Mouse (Mus musculus) hindbrain, embryonic 14.5 days (tissue): Measurements from ENCODE around the gene Baiap2. TPM values are rescaled to one million over a fixed set of nuclear protein-coding genes. Genes with fewer than 3 reads are reported as not detected.

Experiments used
- ATAC-seq: fragments of 200-750 bp; cut with Nextera tagmentation; 2 replicates; pipeline ENCODE4 v1.8.0; 2017; ENCODE audit warnings: moderate number of reproducible peaks, mild to moderate bottlenecking, moderate TSS enrichment, moderate library complexity; ENCODE audit not compliant: low FRiP score
- DNase-seq: peaks from one replicate; pipeline ENCODE4 v3.0.0-alpha.2; 2015; ENCODE audit warnings: low spot score
- H3K27ac ChIP-seq: fragments of 300-500 bp; sonication (generic); 2 replicates; pipeline ENCODE4 v1.5.1; 2014; ENCODE audit warnings: mild to moderate bottlenecking, moderate library complexity
- H3K27me3 ChIP-seq: fragments of 300-500 bp; sonication (generic); 2 replicates; pipeline ENCODE4 v1.6.1; 2014; ENCODE audit warnings: mild to moderate bottlenecking, low read length, mixed read lengths; ENCODE audit not compliant: control insufficient read depth, insufficient read depth
- H3K36me3 ChIP-seq: fragments of 300-500 bp; sonication (generic); replicated peaks from 2 replicates; pipeline ENCODE4 v1.6.1; 2014; ENCODE audit not compliant: control insufficient read depth, insufficient read depth
- H3K4me1 ChIP-seq: fragments of 300-500 bp; sonication (generic); replicated peaks from 2 replicates; pipeline ENCODE4 v1.6.1; 2014; ENCODE audit warnings: antibody characterized with exemption, low read length, mixed read lengths; ENCODE audit not compliant: control insufficient read depth, insufficient read depth
- H3K4me2 ChIP-seq: fragments of 300-500 bp; sonication (generic); replicated peaks from 2 replicates; pipeline ENCODE4 v1.6.1; 2014; ENCODE audit warnings: mild to moderate bottlenecking, moderate library complexity
- H3K4me3 ChIP-seq: fragments of 300-500 bp; sonication (generic); replicated peaks from 2 replicates; pipeline ENCODE4 v1.5.1; 2014; ENCODE audit warnings: mild to moderate bottlenecking, low read length
- H3K9ac ChIP-seq: fragments of 300-500 bp; sonication (generic); 2 replicates; pipeline ENCODE4 v1.6.1; 2014
- H3K9me3 ChIP-seq: fragments of 300-500 bp; sonication (generic); 2 replicates; pipeline ENCODE4 v1.6.1; 2016; ENCODE audit warnings: low read length; ENCODE audit not compliant: control insufficient read depth
- WGBS: fragments of 180-500 bp; shearing (Covaris S2); extraction: QIAGEN DNeasy Blood & Tissue Kit; methylation state at CpG from one replicate; pipeline ENCODE4 v1.1.7; 2014; 5-methylcytosine and 5-hydroxymethylcytosine counted together
- polyA plus RNA-seq: library from polyadenylated mRNA; unstranded; fragments of >200 nt; fragmentation: Nextera tagmentation; extraction: Ambion mirVana; gene quantifications from 2 replicates; pipeline ENCODE4 v1.2.1, GENCODE M21; 2014

The Baiap2 gene
- polyA plus RNA-seq, 1 experiment from 2014 or later, result 13.7 TPM

- Histone ChIP-seq H3K9me3 (0 out of 2 replicates have a peak, but pooled peaks cover 3% of the 10 kb centered on the region), H3K4me2 (no peak overlapping the region), H3K4me3 (no peak overlapping the region), H3K36me3 (no peaks in the 10 kb centered on the region), H3K27me3 (no peaks in the 10 kb centered on the region), H3K4me1 (peaks cover 12% of the 10 kb centered on the region), H3K9ac (no peak overlapping the region), H3K27ac (no peak overlapping the region)
- no peak for ATAC-seq
- WGBS, result 76% methylated on average over 10 of the region's 10 CpGs
- no peak for DNase-seq
Measured at GRCm38 (mm10) chr11:119931809-119932208, 10.8 kb upstream of the Baiap2 start.

GRCm38 (mm10) chr11:119933142-119933541, 9.4 kb upstream of the Baiap2 start:
- 0 out of 2 replicates have a peak, but pooled peaks cover 3% of the 10 kb centered on the region for H3K9me3 ChIP-seq
- H3K4me3 ChIP-seq, result no peak overlapping the region
- H3K27me3 ChIP-seq, result 0 out of 2 replicates have a peak, but pooled peaks cover under 1% of the 10 kb centered on the region
- peaks cover 19% of the 10 kb centered on the region for H3K4me1 ChIP-seq
- no peak for ATAC-seq
- H3K9ac ChIP-seq, result no peak overlapping the region
- WGBS, result 76% methylated on average over 4 of the region's 4 CpGs
- no peak overlapping the region for H3K27ac ChIP-seq
- H3K4me2 ChIP-seq, result no peak overlapping the region
- H3K36me3 ChIP-seq, result no peaks in the 10 kb centered on the region
- no peak for DNase-seq

- H3K4me3 ChIP-seq, result no peak overlapping the region
- no peak for ATAC-seq
- WGBS, result 86% methylated on average over 8 of the region's 8 CpGs
Measured at GRCm38 (mm10) chr11:119933819-119934583, 8.6 kb upstream of the Baiap2 start.

DNA sequence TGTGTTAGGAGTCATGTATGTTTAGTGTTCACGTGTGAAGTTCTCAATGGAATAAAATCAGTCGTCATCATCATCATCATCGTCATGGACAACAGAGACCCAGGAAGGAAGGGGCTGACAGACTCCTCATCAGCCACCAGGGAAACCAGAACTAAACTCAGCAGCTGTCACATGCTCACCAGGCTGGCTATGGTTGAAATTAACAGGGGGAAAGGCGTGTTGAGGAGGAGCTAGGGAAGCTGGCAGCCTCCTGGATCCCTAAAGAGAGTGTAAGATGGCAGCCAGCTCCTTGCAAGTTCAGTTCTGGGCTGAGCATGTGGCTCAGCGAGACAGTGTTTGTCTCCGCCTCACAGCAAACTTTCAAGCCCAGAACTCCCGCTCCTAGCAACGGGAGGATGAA, 7.8 kb upstream of the Baiap2 start:
- Histone ChIP-seq H3K27ac (no peak overlapping the region), H3K27me3 (0 out of 2 replicates have a peak, but pooled peaks cover 3% of the 10 kb centered on the region), H3K9ac (no peak overlapping the region), H3K36me3 (no peaks in the 10 kb centered on the region), H3K9me3 (0 out of 2 replicates have a peak, but pooled peaks cover 3% of the 10 kb centered on the region), H3K4me1 (peaks cover 23% of the 10 kb centered on the region), H3K4me2 (no peak overlapping the region), H3K4me3 (no peak overlapping the region)
- 69% methylated on average over 8 of the region's 8 CpGs for WGBS
- ATAC-seq (no peak), DNase-seq (no peak)

More at GRCm38 (mm10) chr11:119933819-119934583, 8.6 kb upstream of the Baiap2 start:
- no peaks in the 10 kb centered on the region for H3K36me3 ChIP-seq
- 0 out of 2 replicates have a peak, but pooled peaks cover 3% of the 10 kb centered on the region for H3K9me3 ChIP-seq
- 0 out of 2 replicates have a peak, but pooled peaks cover 3% of the 10 kb centered on the region for H3K27me3 ChIP-seq
- no peak overlapping the region for H3K27ac ChIP-seq
- H3K9ac ChIP-seq, result no peak overlapping the region
- peaks cover 23% of the 10 kb centered on the region for H3K4me1 ChIP-seq
- no peak for DNase-seq
- H3K4me2 ChIP-seq, result no peak overlapping the region

- Histone ChIP-seq H3K36me3 (no peaks in the 10 kb centered on the region), H3K9ac (no peak overlapping the region), H3K4me2 (no peak overlapping the region), H3K4me3 (no peak overlapping the region), H3K27ac (no peak overlapping the region), H3K4me1 (peaks cover 23% of the 10 kb centered on the region), H3K27me3 (0 out of 2 replicates have a peak, but pooled peaks cover 3% of the 10 kb centered on the region), H3K9me3 (0 out of 2 replicates have a peak, but pooled peaks cover 3% of the 10 kb centered on the region)
- ATAC-seq (no peak; the same call in 1 of the 2 replicates), DNase-seq (peak; percentile 74)
- 18% methylated on average over 6 of the region's 6 CpGs for WGBS
Measured at GRCm38 (mm10) chr11:119935457-119935856, 7.1 kb upstream of the Baiap2 start.

DNA sequence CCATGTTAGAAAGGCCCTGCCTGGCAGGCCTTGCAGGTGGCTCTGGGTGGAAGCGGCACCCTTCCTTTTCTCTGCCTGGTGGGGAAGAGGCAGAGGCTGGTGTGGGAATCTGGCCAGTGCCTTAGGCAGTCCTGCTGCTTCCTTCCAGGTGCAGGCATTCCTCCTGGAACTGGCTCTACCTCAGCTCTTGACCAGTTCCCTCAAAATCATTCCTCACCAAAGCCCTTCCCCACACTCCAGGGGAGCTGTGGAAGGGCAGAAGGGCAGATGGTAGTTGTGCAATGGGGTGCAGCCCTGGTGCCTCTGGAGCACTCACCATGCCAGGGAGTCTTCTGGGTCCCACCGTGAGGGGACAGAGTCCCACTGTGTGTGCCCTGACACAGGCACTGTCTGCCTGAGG, 6.1 kb upstream of the Baiap2 start:
- Histone ChIP-seq H3K9ac (no peak overlapping the region), H3K4me2 (no peak overlapping the region), H3K27ac (0 out of 2 replicates have a peak overlapping the region, but pooled peaks have one; percentile 17), H3K36me3 (no peaks in the 10 kb centered on the region), H3K4me3 (no peak overlapping the region), H3K27me3 (0 out of 2 replicates have a peak, but pooled peaks cover 3% of the 10 kb centered on the region), H3K4me1 (peaks cover 24% of the 10 kb centered on the region), H3K9me3 (no peaks in the 10 kb centered on the region)
- ATAC-seq, result no peak
- WGBS, result 72% methylated on average over 2 of the region's 2 CpGs
- DNase-seq, result no peak

DNA sequence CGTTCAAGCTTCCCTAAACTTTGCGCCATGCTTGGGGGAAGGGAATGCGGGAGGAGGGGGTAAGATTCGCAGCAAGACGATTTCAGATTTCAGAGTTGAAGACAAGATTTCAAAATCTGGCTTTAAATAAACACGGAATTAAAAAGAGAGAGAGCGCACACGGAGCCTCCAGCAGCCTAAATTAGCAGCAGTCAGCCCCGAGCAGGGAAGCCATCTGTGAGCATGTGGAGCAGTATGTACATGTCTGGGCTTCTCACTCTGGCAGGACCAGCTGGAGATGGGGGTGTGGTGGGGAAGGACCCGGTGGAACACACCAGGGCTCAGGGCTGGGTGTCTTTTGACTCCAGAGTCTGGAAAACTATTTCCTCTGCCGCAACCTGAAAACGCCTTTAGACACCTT, 5.3 kb upstream of the Baiap2 start:
- H3K4me1 ChIP-seq, result peaks cover 28% of the 10 kb centered on the region
- WGBS, result 55% methylated on average over 12 of the region's 12 CpGs
- H3K4me2 ChIP-seq, result no peak overlapping the region
- H3K27ac ChIP-seq, result 0 out of 2 replicates have a peak overlapping the region, but pooled peaks have one; percentile 17
- H3K9me3 ChIP-seq, result no peaks in the 10 kb centered on the region
- 0 out of 2 replicates have a peak, but pooled peaks cover 3% of the 10 kb centered on the region for H3K27me3 ChIP-seq
- DNase-seq, result no peak
- ATAC-seq, result no peak
- no peak overlapping the region for H3K9ac ChIP-seq
- H3K4me3 ChIP-seq, result no peak overlapping the region
- H3K36me3 ChIP-seq, result no peaks in the 10 kb centered on the region

DNA sequence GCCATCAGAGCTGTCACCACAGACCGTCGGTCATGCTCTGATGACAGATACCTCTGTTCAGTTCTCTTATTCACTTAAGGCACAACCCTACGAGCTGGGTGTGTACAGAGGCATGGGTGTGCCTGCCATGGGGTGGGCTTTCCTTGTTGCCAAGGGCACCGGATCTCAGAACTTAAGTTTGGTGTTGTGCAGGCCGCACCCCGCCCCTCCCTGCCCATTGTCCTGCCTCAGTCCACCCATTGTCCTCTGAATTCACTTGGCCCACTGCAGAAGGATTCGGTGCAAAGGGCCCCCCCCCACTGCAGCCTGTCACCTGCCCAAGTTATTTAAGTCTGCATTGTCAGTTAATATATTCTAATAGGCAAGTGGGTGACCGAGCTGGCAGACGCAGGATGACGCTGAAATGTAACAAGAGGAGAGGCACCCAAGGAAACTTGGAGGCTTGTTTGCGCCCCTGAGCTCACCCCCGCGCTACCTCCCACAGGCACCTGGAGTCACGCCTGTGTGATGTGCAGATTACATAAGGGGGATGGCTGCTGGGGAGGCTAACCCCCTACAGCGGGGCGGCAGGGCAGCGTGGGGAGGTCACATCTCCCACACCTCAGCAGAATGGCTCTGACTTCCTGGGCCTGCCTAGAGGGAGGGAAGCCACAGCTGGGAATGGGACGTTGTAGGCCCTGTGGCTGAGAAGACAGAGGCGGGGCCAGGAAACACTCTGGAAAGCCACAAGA, 4.6 kb upstream of the Baiap2 start:
- no peaks in the 10 kb centered on the region for H3K9me3 ChIP-seq
- no peak for DNase-seq
- H3K36me3 ChIP-seq, result no peaks in the 10 kb centered on the region
- no peak overlapping the region for H3K4me2 ChIP-seq
- H3K27ac ChIP-seq, result no peak overlapping the region
- no peak for ATAC-seq
- no peak overlapping the region for H3K9ac ChIP-seq
- H3K4me3 ChIP-seq, result no peak overlapping the region
- 0 out of 2 replicates have a peak, but pooled peaks cover 3% of the 10 kb centered on the region for H3K27me3 ChIP-seq
- WGBS, result 52% methylated on average over 19 of the region's 19 CpGs
- peaks cover 28% of the 10 kb centered on the region for H3K4me1 ChIP-seq

DNA sequence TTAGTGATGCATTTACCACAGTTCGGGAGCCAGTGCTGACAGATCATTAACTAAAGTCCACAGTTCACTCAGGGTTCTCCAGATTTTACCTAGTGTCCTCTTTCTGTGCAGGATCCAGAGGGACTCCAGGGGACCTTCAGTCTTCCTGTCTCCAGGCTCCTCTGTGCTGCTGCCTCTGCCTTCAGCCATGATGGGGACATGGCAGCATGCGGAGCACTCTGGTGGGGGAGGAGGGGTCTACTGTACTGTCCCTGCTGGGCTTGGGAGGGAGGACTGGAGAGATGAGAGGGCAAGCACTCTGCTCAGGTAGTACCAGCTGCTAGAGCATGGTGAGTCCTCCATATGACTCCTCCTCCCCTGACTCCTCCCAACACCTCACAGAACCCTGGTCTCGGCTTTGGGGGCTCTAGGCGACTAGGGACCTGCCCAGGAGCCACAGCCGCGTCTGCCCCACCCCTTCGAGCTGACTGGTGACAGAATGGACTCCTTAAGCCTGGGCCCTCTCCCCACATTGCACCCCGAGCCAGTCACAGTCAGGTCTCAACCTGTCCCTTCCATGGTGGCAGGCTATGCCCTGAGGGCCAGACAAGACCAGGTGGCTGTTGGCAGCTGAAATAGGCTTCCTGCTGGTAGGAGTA, 3.4 kb upstream of the Baiap2 start:
- H3K4me1 ChIP-seq, result peaks cover 38% of the 10 kb centered on the region
- DNase-seq, result no peak
- no peaks in the 10 kb centered on the region for H3K36me3 ChIP-seq
- 0 out of 2 replicates have a peak, but pooled peaks cover 3% of the 10 kb centered on the region for H3K27me3 ChIP-seq
- no peak overlapping the region for H3K9ac ChIP-seq
- H3K9me3 ChIP-seq, result no peaks in the 10 kb centered on the region
- WGBS, result 50% methylated on average over 8 of the region's 8 CpGs
- H3K27ac ChIP-seq, result no peak overlapping the region
- no peak overlapping the region for H3K4me2 ChIP-seq
- ATAC-seq, result no peak
- H3K4me3 ChIP-seq, result no peak overlapping the region
